Mouse (Mus musculus): ENCODE results near the gene Slc22a14.
A peak's percentile ranks its signal among the peaks of the same experiment; 100 is the strongest.

DNA sequence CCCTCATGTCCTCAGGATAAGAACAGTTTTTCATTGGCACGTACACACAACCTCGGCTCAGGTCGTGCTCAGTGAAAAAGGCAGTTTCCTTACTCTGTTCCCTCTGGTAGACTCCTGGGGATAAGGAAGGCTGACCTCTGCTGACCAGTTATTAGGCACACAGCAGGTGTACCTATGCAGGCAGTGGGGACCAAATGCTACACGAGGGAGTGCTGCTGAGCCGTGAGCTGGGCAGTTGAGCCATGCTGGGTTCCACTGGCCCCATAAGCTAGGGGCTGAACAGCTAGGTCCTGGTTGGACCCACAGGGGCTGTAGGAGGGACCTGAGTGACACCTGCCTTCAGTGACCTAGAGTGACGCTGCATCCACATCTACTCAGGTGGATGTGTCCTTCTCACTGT lies 219.7 kb downstream of the Slc22a14 start:
- TF ChIP-seq CTCF (IDR thresholded peaks at IDR 0.05; ENCODE audit: low read depth, low read length) (peak; percentile 23; the same call in 1 of the 2 replicates), POLR2A (IDR thresholded peaks at IDR 0.05; ENCODE audit: extremely low read depth, insufficient read depth, low read length) (0 out of 2 replicates have a peak, but pooled peaks have one; percentile 33)
